Mouse (Mus musculus) MEL (cell line): ENCODE data around the gene Mob3b. TPM values are rescaled to one million over a fixed set of nuclear protein-coding genes. Genes with fewer than 3 reads are reported as not detected.

Experiments used
- DNase-seq: peaks from one replicate; pipeline ENCODE4 v3.0.0; 2011; ENCODE audit warnings: low read depth, low spot score
- H3K27ac ChIP-seq: 2 replicates; pipeline ENCODE4 v1.5.1; 2012; ENCODE audit warnings: low read depth, mild to moderate bottlenecking, control low read depth, low read length, moderate library complexity; ENCODE audit not compliant: control insufficient read depth
- H3K27me3 ChIP-seq, 2 experiments: fragments of 150-350 bp in 1 of 2; sonication (generic) in 1 of 2; 2 replicates each; pipeline ENCODE4 v1.6.1; 2012; ENCODE audit warnings: low read length in 2 of 2, mild to moderate bottlenecking in 2 of 2, improper control_type of control experiment in 1 of 2, moderate library complexity in 1 of 2; ENCODE audit not compliant: insufficient read depth in 2 of 2, control insufficient read depth in 1 of 2
- H3K36me3 ChIP-seq, 2 experiments: 2 replicates each; pipeline ENCODE4 v1.6.1; 2012 to 2014; ENCODE audit warnings: low read length in 2 of 2, improper control_type of control experiment in 1 of 2, inconsistent platforms in 1 of 2, mild to moderate bottlenecking in 1 of 2; ENCODE audit not compliant: insufficient read depth in 2 of 2, control insufficient read depth in 1 of 2
- H3K4me1 ChIP-seq, 2 experiments: fragments of 150-350 bp in 1 of 2; sonication (generic) in 1 of 2; 2 replicates each; pipeline ENCODE4 v1.6.1; 2012; ENCODE audit warnings: low read length in 2 of 2, improper control_type of control experiment in 1 of 2, mild to moderate bottlenecking in 1 of 2; ENCODE audit not compliant: insufficient read depth in 2 of 2, control insufficient read depth in 1 of 2
- H3K4me3 ChIP-seq, 2 experiments: fragments of 150-350 bp in 1 of 2; sonication (generic) in 1 of 2; 2 replicates each; pipeline ENCODE4 v1.5.1; 2012; ENCODE audit warnings: low read depth in 2 of 2, low read length in 2 of 2, mild to moderate bottlenecking in 2 of 2, moderate library complexity in 2 of 2, control low read depth in 1 of 2, improper control_type of control experiment in 1 of 2; ENCODE audit not compliant: control insufficient read depth in 1 of 2, insufficient read depth in 1 of 2
- H3K79me2 ChIP-seq: 2 replicates; pipeline ENCODE4 v1.6.1; 2012; ENCODE audit warnings: mild to moderate bottlenecking, low read length, moderate library complexity; ENCODE audit not compliant: control insufficient read depth, poor library complexity, insufficient read depth
- H3K9ac ChIP-seq: 2 replicates; pipeline ENCODE4 v1.6.1; 2012; ENCODE audit warnings: low read depth, mild to moderate bottlenecking, control low read depth, low read length, moderate library complexity; ENCODE audit not compliant: control insufficient read depth, poor library complexity, severe bottlenecking
- H3K9me3 ChIP-seq: fragments of 150-350 bp; sonication (generic); replicated peaks from 2 replicates; pipeline ENCODE4 v1.6.1; 2012; ENCODE audit warnings: mild to moderate bottlenecking, low read length, improper control_type of control experiment, moderate library complexity; ENCODE audit not compliant: insufficient read depth
- BHLHE40 ChIP-seq: IDR thresholded peaks from 2 replicates; pipeline ENCODE4 v1.6.1; 2012; ENCODE audit warnings: low read depth, mild to moderate bottlenecking, inconsistent platforms, low read length, improper control_type of control experiment, borderline replicate concordance
- CHD1 ChIP-seq: IDR thresholded peaks from 2 replicates; pipeline ENCODE4 v1.6.1; 2012; ENCODE audit warnings: low read depth, mild to moderate bottlenecking, inconsistent platforms, low read length, improper control_type of control experiment
- CTCF ChIP-seq, 3 experiments: IDR thresholded peaks in 2 of 3; conservative IDR thresholded peaks in 1 of 3; 2 replicates each; pipeline ENCODE4 v1.5.1; 2011 to 2012; ENCODE audit warnings: low read length in 3 of 3, low read depth in 2 of 3, mild to moderate bottlenecking in 2 of 3, improper control_type of control experiment in 1 of 3, inconsistent platforms in 1 of 3, mixed read lengths in 1 of 3, moderate library complexity in 1 of 3; ENCODE audit not compliant: control insufficient read depth in 1 of 3, insufficient read depth in 1 of 3, poor library complexity in 1 of 3, severe bottlenecking in 1 of 3
- E2F4 ChIP-seq: IDR thresholded peaks from 2 replicates; pipeline ENCODE4 v1.6.1; 2011; ENCODE audit warnings: low read depth, low read length, improper control_type of control experiment, borderline replicate concordance
- ELF1 ChIP-seq: IDR thresholded peaks from 2 replicates; pipeline ENCODE4 v1.6.1; 2014; ENCODE audit warnings: low read depth, mild to moderate bottlenecking, inconsistent platforms, low read length, improper control_type of control experiment, moderate library complexity
- EP300 ChIP-seq, 2 experiments: IDR thresholded peaks; 2 replicates each; pipeline ENCODE4 v1.6.1; 2011; ENCODE audit warnings: improper control_type of control experiment in 2 of 2, low read length in 2 of 2, low read depth in 1 of 2, mild to moderate bottlenecking in 1 of 2
- ETS1 ChIP-seq: IDR thresholded peaks from 2 replicates; pipeline ENCODE4 v1.6.1; 2012; ENCODE audit warnings: low read depth, mild to moderate bottlenecking, inconsistent platforms, low read length, improper control_type of control experiment, moderate library complexity
- GABPA ChIP-seq: IDR thresholded peaks from 2 replicates; pipeline ENCODE4 v1.6.1; 2012; ENCODE audit warnings: low read depth, mild to moderate bottlenecking, inconsistent platforms, low read length, improper control_type of control experiment, moderate library complexity
- GATA1 ChIP-seq: IDR thresholded peaks from 2 replicates; pipeline ENCODE4 v1.6.1; 2011; ENCODE audit warnings: low read depth, low read length, improper control_type of control experiment
- JUND ChIP-seq: IDR thresholded peaks from 2 replicates; pipeline ENCODE4 v1.6.1; 2011; ENCODE audit warnings: low read depth, mild to moderate bottlenecking, improper control_type of control experiment, low read length
- MAFK ChIP-seq: IDR thresholded peaks from 2 replicates; pipeline ENCODE4 v1.6.1; 2011; ENCODE audit warnings: low read depth, mild to moderate bottlenecking, low read length, improper control_type of control experiment, borderline replicate concordance
- MAX ChIP-seq: IDR thresholded peaks from 2 replicates; pipeline ENCODE4 v1.6.1; 2011; ENCODE audit warnings: low read length, improper control_type of control experiment
- MAZ ChIP-seq: IDR thresholded peaks from 2 replicates; pipeline ENCODE4 v1.6.1; 2012; ENCODE audit warnings: low read depth, mild to moderate bottlenecking, inconsistent platforms, low read length, improper control_type of control experiment
- MEF2A ChIP-seq: IDR thresholded peaks from 2 replicates; pipeline ENCODE4 v1.6.1; 2014; ENCODE audit warnings: low read depth, mild to moderate bottlenecking, inconsistent platforms, low read length, improper control_type of control experiment; ENCODE audit not compliant: poor library complexity, insufficient replicate concordance, severe bottlenecking; ENCODE audit errors: extremely low read depth
- MYB ChIP-seq: IDR thresholded peaks from 2 replicates; pipeline ENCODE4 v1.6.1; 2011; ENCODE audit warnings: mild to moderate bottlenecking, low read depth, low read length, improper control_type of control experiment
- MYC ChIP-seq: IDR thresholded peaks from 2 replicates; pipeline ENCODE4 v1.6.1; 2011; ENCODE audit warnings: low read depth, mild to moderate bottlenecking, low read length, improper control_type of control experiment, moderate library complexity
- NELFE ChIP-seq: IDR thresholded peaks from 2 replicates; pipeline ENCODE4 v1.6.1; 2011; ENCODE audit warnings: low read depth, low read length, improper control_type of control experiment
- POLR2A ChIP-seq, 2 experiments: IDR thresholded peaks; 2 replicates each; pipeline ENCODE4 v1.6.1; 2011 to 2012; ENCODE audit warnings: low read length in 2 of 2, mild to moderate bottlenecking in 2 of 2, control low read depth in 1 of 2, improper control_type of control experiment in 1 of 2, low read depth in 1 of 2, moderate library complexity in 1 of 2; ENCODE audit not compliant: control insufficient read depth in 1 of 2, insufficient read depth in 1 of 2, poor library complexity in 1 of 2
- POLR2AphosphoS5 ChIP-seq: IDR thresholded peaks from 2 replicates; pipeline ENCODE4 v1.6.1; 2012; ENCODE audit warnings: low read depth, borderline replicate concordance, mild to moderate bottlenecking, inconsistent platforms, low read length, moderate library complexity, mixed read lengths
- RCOR1 ChIP-seq: IDR thresholded peaks from 2 replicates; pipeline ENCODE4 v1.6.1; 2012; ENCODE audit warnings: low read depth, mild to moderate bottlenecking, inconsistent platforms, low read length, improper control_type of control experiment
- SMC3 ChIP-seq: IDR thresholded peaks from 2 replicates; pipeline ENCODE4 v1.6.1; 2011; ENCODE audit warnings: low read depth, low read length, improper control_type of control experiment
- TAL1 ChIP-seq: IDR thresholded peaks from 2 replicates; pipeline ENCODE4 v1.6.1; 2012; ENCODE audit warnings: mild to moderate bottlenecking, inconsistent platforms, low read length, moderate library complexity, mixed read lengths
- TCF12 ChIP-seq: IDR thresholded peaks from 2 replicates; pipeline ENCODE4 v1.6.1; 2014; ENCODE audit warnings: low read depth, mild to moderate bottlenecking, inconsistent platforms, low read length, improper control_type of control experiment, moderate library complexity
- UBTF ChIP-seq: IDR thresholded peaks from 2 replicates; pipeline ENCODE4 v1.6.1; 2012; ENCODE audit warnings: low read depth, mild to moderate bottlenecking, inconsistent platforms, low read length, improper control_type of control experiment, moderate library complexity, borderline replicate concordance; ENCODE audit not compliant: insufficient read depth
- USF1 ChIP-seq: IDR thresholded peaks from 2 replicates; pipeline ENCODE4 v1.6.1; 2014; ENCODE audit warnings: low read depth, mild to moderate bottlenecking, inconsistent platforms, low read length, improper control_type of control experiment, moderate library complexity
- ZC3H11A ChIP-seq: IDR thresholded peaks from 2 replicates; pipeline ENCODE4 v1.6.1; 2012; ENCODE audit warnings: low read depth, mild to moderate bottlenecking, inconsistent platforms, low read length, improper control_type of control experiment
- ZNF384 ChIP-seq: IDR thresholded peaks from 2 replicates; pipeline ENCODE4 v1.6.1; 2012; ENCODE audit warnings: low read depth, mild to moderate bottlenecking, inconsistent platforms, low read length, improper control_type of control experiment
- polyA plus RNA-seq, 2 experiments: library from polyadenylated mRNA; stranded (reverse) in 1 of 2; unstranded in 1 of 2; fragments of >175 nt in 1 of 2; fragments of >200 nt in 1 of 2; gene quantifications; 2 replicates each; pipeline versions ENCODE4 v1.2.1 to v1.2.4; 2012; ENCODE audit warnings: low replicate concordance in 2 of 2, low read depth in 1 of 2; ENCODE audit not compliant: insufficient read length in 2 of 2, insufficient read depth in 1 of 2, missing spikeins in 1 of 2
- total RNA-seq: library from RNA; depleted of rRNA; stranded (reverse); fragments of 300-350 nt; gene quantifications from 2 replicates; pipeline ENCODE4 v1.2.3, GENCODE M21; 2012

The Mob3b gene
- total and polyA plus RNA-seq, 3 experiments = 3.8 to 4.2 TPM; not detected in 1

GRCm38 (mm10) chr4:35068739-35069138 lies 88.5 kb downstream of the Mob3b start:
- H3K4me3 ChIP-seq = no peak overlapping the region
- no peak overlapping the region for H3K27ac ChIP-seq
- H3K9me3 ChIP-seq = no peaks in the 10 kb centered on the region
- no peaks in the 10 kb centered on the region for H3K4me1 ChIP-seq
- no peak overlapping the region for H3K9ac ChIP-seq
- no peaks in the 10 kb centered on the region for H3K27me3 ChIP-seq
- H3K79me2 ChIP-seq = no peaks in the 10 kb centered on the region
- no peak for DNase-seq
- no peaks in the 10 kb centered on the region for H3K36me3 ChIP-seq
- no peak for TF ChIP-seq GATA1
- TF ChIP-seq JUND = no peak
- TF ChIP-seq UBTF = no peak
- TF ChIP-seq ZNF384 = no peak
- TF ChIP-seq EP300 (IDR thresholded peaks at IDR 0.05; ENCODE audit: low read depth in 1 of 2, low read length in 2 of 2) = no peak
- TF ChIP-seq MEF2A = no peak
- no peak for TF ChIP-seq POLR2AphosphoS5
- TF ChIP-seq SMC3 = no peak
- no peak for TF ChIP-seq ETS1
- no peak for TF ChIP-seq MAFK
- TF ChIP-seq NELFE = no peak
- no peak for TF ChIP-seq CTCF (IDR thresholded peaks at IDR 0.05 in 2 of 3, conservative IDR thresholded peaks at IDR 0.05 in 1 of 3; ENCODE audit: control insufficient read depth in 1 of 3, insufficient read depth in 1 of 3, low read depth in 2 of 3, low read length in 3 of 3, poor library complexity in 1 of 3, severe bottlenecking in 1 of 3)
- TF ChIP-seq TCF12 = no peak
- no peak for TF ChIP-seq MYC
- no peak for TF ChIP-seq TAL1
- no peak for TF ChIP-seq ELF1
- no peak for TF ChIP-seq E2F4
- TF ChIP-seq GABPA = no peak

GRCm38 (mm10) chr4:35066163-35066562 lies 91.1 kb downstream of the Mob3b start:
- no peak for DNase-seq
- Histone ChIP-seq H3K4me3 (no peak overlapping the region), H3K36me3 (no peaks in the 10 kb centered on the region), H3K9ac (no peak overlapping the region), H3K27ac (no peak overlapping the region), H3K79me2 (no peaks in the 10 kb centered on the region), H3K4me1 (no peaks in the 10 kb centered on the region), H3K27me3 (no peaks in the 10 kb centered on the region), H3K9me3 (no peaks in the 10 kb centered on the region)
- TF ChIP-seq EP300 (IDR thresholded peaks at IDR 0.05; ENCODE audit: low read depth in 1 of 2, low read length in 2 of 2) (no peak), SMC3 (no peak), ZC3H11A (no peak), MYB (no peak), MAX (no peak), RCOR1 (no peak), POLR2A (IDR thresholded peaks at IDR 0.05; ENCODE audit: control insufficient read depth in 1 of 2, insufficient read depth in 1 of 2, low read depth in 1 of 2, low read length in 2 of 2, poor library complexity in 1 of 2) (no peak), JUND (no peak), MAZ (no peak), BHLHE40 (no peak), MEF2A (no peak), USF1 (no peak), CHD1 (no peak), ELF1 (no peak)
